Mouse (Mus musculus) small intestine, adult 2 months (tissue): ENCODE measurements at regions not wholly inside any gene's neighbourhood (a gene's known extent, or its start where the extent isn't known, plus 50 kb on each side); places are given as distances from the start of the nearest gene placed in this dataset.

Experiments used
- CTCF ChIP-seq: fragments of 200-500 bp; IDR thresholded peaks from 2 replicates; pipeline ENCODE4 v1.5.1; 2012; ENCODE audit warnings: low read depth, mild to moderate bottlenecking, control low read depth, inconsistent platforms, low read length, moderate library complexity, mixed read lengths; ENCODE audit not compliant: insufficient replicate concordance, insufficient read length; ENCODE audit errors: extremely low read depth
- POLR2A ChIP-seq: fragments of 200-500 bp; IDR thresholded peaks from 2 replicates; pipeline ENCODE4 v1.6.1; 2012; ENCODE audit warnings: low read depth, mild to moderate bottlenecking, control low read depth, inconsistent platforms, low read length, moderate library complexity

DNA sequence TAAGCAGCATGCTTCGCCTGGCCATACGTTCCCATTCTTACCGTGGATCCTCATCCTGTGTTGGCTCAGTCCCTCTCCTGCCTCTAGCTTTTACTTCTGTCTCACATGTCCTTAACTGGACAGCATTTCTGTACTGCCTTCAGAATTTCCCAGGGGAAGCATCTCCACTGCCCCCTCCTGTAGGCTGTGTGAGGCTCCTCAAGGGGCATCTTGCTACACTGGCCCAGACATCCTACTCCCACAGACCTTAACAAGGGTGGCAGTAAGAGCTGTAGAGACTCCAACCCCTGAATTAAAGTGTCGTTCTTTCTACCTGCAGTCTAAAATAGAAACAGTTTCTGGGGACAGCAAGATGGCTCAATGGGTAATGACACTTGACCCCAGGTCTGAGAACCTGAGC is 222.5 kb downstream of the Bcl11a start:
- TF ChIP-seq CTCF (no peak), POLR2A (no peak)
